Mouse (Mus musculus): Measurements from ENCODE around the gene Rgs19.

The Rgs19 gene

GRCm38 (mm10) chr2:181693339-181694280 is at the start of gene Rgs19:
Gene Rgs19 (minus strand): TSS chr2:181693977.
- peak; percentile 88 for DNase-seq

- DNase-seq = no peak
Observed at GRCm38 (mm10) chr2:181730051-181730450, 36.3 kb upstream of the Rgs19 start.

GRCm38 (mm10) chr2:181727659-181728262 is 34.0 kb upstream of the Rgs19 start:
- DNase-seq = no peak

- DNase-seq = peak; percentile 13
Observed at GRCm38 (mm10) chr2:181722213-181722612, 28.4 kb upstream of the Rgs19 start.

GRCm38 (mm10) chr2:181721200-181721599 is 27.4 kb upstream of the Rgs19 start:
- DNase-seq = no peak

- no peak for DNase-seq
Observed at GRCm38 (mm10) chr2:181720061-181720460, 26.3 kb upstream of the Rgs19 start.

- no peak for DNase-seq
Observed at GRCm38 (mm10) chr2:181716991-181717390, 23.2 kb upstream of the Rgs19 start.

- no peak for DNase-seq
Observed at GRCm38 (mm10) chr2:181715382-181715781, 21.6 kb upstream of the Rgs19 start.

- no peak for DNase-seq
Observed at GRCm38 (mm10) chr2:181714903-181715326, 21.1 kb upstream of the Rgs19 start, which contains the start of gene Oprl1. Gene Oprl1 (plus strand): TSS chr2:181715016.

- no peak for DNase-seq
Observed at GRCm38 (mm10) chr2:181713749-181714148, 20.0 kb upstream of the Rgs19 start.

- peak; percentile 61 for DNase-seq
Observed at GRCm38 (mm10) chr2:181706668-181707067, 12.9 kb upstream of the Rgs19 start.

GRCm38 (mm10) chr2:181698241-181698640 is 4.5 kb upstream of the Rgs19 start, which contains the start of gene Lkaaear1:
Gene Lkaaear1 (minus strand): TSS chr2:181698442.
- DNase-seq = no peak

- no peak for DNase-seq
Observed at GRCm38 (mm10) chr2:181696801-181697420, 3.1 kb upstream of the Rgs19 start.

- DNase-seq = no peak
Observed at GRCm38 (mm10) chr2:181695776-181696175, 2.0 kb upstream of the Rgs19 start.

GRCm38 (mm10) chr2:181694581-181694980 is 804 bp upstream of the Rgs19 start:
- no peak for DNase-seq

GRCm38 (mm10) chr2:181692304-181692703 is 1.5 kb downstream of the Rgs19 start:
- no peak for DNase-seq

- DNase-seq = peak; percentile 40
Observed at GRCm38 (mm10) chr2:181691571-181691970, 2.2 kb downstream of the Rgs19 start.

- DNase-seq = no peak
Observed at GRCm38 (mm10) chr2:181691083-181691482, 2.7 kb downstream of the Rgs19 start.

GRCm38 (mm10) chr2:181689466-181690160 is 4.2 kb downstream of the Rgs19 start:
- DNase-seq = no peak

GRCm38 (mm10) chr2:181687586-181687985 is 6.2 kb downstream of the Rgs19 start:
- DNase-seq = no peak

GRCm38 (mm10) chr2:181685686-181686085 is 8.1 kb downstream of the Rgs19 start:
- no peak for DNase-seq

GRCm38 (mm10) chr2:181684713-181685112 is 9.1 kb downstream of the Rgs19 start:
- DNase-seq = no peak

- no peak for DNase-seq
Observed at GRCm38 (mm10) chr2:181683381-181683780, 10.4 kb downstream of the Rgs19 start.

Measured in lung, postnatal 36 days (tissue).